Mouse (Mus musculus): ENCODE results near the gene Hltf. TPM values are rescaled to one million over a fixed set of nuclear protein-coding genes. Genes with fewer than 3 reads are reported as not detected.
"Not testable (repeated sequence)": the region's sequence is repeated elsewhere in the genome, so short reads cannot be mapped to it uniquely, and the experiment has no call there.

Hltf gene
- total RNA-seq (2021), result 10 to 100 TPM; 13.4 to 15.1 TPM

DNA sequence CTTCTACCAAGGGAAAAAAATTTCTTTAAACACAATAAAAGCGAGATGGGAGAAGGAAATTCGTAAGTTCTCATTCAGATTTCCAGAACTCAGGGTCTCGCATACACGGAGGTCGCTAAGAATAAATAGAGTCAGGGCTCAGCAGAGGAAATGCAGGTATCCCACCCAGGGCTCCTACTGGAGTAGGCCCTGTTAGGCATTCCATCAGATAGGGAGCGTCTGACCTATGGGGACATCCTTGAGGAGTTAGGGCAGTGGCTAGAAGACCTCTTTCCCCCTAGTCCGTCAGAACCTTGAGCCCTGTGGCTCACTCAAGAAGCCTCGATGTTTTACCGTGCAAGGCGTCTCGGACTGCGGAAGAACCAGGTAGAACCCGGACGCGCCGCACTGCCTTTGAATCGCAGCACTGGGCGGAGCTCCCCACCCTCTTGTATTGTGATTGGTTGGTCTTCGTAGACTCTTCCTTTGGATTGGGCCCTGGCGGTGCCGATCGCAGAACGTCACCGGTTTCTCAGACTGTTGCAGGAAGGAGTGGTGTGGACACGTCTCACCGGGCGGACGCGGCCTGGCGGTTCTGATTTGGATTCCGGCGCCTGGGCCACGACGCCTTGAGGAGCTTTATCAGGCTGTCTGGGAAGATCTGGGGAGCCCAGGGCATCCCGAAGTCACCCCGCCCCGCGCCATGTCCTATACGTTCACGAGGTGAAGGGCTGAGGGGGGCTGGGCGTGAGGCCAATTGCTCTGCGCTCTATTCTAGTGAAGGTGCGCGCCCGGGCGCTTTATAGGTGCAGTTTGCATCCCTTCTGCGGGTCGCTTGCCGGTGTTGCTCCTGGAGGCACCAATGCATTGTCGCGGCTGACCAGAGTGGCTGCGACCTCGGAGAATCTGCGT is at the start of gene Hltf:
Gene Hltf, plus strand, starts transcription at position 506 of the 891 bp plus-strand sequence.
- peak; percentile 95 for DNase-seq

DNA sequence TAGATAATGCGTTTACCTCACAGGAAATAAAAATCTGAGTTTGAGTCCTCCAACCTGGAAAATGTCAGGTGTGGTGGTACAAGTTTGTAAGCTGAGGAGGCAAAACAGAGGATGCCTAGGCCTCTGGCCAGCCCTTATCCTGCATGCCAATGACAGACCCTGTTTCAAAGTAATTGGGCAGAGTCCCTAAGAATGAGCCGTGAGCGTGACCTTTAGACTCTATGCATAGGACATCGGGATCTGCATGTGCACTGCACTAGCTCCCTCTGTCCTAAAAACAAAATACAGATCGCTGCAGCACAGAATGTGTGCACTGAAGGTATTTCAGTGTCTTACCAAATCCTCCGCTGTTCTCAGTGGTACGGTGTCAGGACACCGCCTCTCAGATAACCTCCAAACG is 47.1 kb upstream of the Hltf start:
- DNase-seq, result no peak

DNA sequence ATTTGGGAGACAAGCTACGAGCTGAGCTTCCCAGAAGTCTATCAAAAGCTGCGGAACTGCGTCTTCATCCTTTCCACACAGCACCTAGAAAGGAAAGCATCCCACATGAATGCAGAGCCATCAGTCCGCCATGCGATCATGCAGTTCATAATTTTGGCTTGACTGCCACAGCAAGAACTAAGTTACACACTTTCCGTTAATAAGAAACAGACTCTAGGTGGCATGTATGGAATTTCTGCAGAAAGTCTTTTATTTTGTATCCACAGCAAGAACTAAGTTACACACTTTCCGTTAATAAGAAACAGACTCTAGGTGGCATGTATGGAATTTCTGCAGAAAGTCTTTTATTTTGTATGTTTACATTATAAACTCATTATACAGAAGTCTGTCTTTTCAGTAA is 46.7 kb upstream of the Hltf start:
- not testable (repeated sequence) for DNase-seq

DNA sequence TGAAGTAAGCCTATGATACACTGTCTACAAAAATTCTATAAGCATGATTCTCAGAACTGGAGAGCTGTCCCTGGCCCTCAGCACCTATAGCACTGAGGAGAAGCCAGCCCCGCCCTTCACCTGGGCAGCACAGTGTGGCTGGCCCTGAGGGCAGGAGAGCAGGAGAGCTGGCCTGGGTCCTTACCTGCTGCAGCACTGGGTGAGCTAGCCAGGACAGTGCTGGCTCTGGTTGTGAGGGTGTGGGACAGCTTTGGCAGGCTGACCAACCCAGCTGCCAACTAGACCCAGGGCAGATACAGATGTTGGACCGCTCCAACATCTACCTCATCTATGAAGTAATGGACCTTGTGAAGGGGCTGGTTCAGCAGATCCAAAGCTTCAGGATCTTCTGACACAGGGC is 43.2 kb upstream of the Hltf start:
- no peak for DNase-seq

DNA sequence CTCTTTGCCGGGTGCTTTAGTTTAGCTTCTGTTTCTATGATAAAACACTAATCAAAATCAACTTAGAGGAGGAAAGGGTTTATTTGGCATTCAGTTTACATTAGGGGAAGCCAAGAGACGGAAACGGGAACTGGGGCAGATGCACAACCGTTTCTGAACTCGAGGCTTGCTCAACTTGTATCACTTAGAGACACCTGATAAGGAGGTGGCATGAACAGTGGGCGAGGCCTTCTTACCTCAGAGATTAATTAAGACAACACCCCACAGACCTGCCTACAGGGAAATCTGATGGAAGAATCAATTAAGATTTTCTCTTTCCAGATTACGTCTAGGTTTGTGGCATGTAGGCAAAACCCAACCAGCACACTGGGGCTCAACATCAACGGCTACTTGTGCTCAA is 39.5 kb upstream of the Hltf start:
- DNase-seq, result no peak

DNA sequence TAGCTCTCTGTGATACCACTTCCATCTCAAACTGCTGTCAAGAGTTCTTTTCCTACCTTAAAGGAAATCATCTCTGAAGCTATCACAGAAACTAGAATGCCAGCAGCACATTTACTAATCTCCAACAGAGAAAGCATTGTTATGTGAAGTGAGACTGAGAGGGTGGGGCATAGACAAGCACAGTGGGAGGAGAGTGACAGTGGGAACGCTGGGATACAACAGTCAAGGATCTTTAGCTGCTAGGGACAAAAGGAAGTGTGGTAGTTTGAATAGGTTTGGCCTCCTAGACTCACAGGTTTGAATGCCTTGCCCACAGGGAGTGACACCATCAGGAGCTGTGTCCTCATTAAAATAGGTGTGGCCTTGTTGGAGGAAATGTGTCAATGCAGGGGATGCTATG is 33.8 kb upstream of the Hltf start:
- DNase-seq, result no peak

DNA sequence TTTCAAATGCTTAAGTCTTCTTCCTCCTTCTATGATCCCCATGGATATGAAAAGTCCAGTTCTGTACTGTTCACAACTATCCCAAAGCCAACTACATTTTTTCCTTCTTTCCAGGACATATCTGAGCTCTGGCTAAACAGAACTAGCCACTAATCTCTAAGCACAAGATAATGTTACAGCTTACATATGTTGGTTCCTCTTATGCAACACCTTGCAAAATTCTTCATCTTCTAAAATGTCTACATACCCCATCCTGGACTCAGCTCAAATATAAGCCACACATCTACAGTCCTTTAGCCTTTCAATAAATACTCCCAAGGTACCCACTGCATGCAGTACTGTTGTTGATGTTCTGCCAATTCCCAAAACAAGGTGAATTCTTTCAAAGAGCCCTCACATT is 31.1 kb upstream of the Hltf start:
- DNase-seq, result no peak

DNA sequence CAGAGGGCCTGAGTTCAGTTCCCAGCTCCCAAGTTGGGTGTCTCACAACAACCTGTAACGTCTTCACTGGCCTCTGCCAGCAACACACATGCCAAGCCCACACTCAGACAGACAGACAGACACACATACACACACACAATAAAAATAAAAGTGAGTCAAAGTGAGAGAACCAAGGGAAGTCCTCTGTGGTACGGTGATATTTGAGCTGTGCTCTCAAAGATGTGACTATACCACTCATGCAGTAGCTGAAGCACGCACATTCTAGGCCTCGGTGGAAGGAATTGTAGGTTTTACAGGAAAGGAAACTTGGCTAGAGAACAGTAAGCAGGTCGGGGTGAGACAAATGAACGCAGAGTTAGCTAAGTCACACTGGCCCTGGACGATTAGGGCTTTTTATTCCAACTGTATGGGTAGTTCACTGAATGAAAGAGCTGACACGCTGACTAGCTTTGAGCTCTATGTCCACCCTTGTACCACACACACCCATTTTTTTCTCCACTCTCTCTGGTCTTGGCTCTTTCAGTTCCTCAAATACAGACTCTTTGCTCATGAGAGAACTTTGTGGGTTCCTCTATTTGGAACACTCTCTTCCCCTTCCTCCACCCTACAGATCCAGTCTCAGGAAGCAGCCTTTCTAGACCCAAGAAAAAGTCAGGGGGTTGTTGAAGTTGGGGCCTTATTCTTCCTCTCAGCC is 30.5 kb upstream of the Hltf start:
- no peak for DNase-seq

DNA sequence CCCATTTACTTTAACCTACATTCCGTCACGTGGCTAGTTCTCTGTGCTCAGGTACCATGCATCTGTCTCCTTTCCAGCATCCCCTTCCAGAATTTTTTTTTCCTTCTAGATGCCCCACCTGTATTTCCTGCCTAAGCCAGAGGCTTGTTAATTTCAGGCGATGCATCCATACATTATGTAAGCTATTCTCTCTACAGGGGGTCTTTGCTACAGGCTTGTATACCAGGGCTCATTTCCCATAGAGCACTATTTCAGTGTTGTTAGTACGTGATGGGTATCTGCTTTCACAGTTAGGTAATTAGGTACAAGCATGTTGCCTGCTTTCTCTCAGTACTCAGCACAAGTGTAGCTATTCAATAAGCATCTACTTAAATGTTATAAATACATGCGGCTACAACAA is 29.8 kb upstream of the Hltf start:
- no peak for DNase-seq

DNA sequence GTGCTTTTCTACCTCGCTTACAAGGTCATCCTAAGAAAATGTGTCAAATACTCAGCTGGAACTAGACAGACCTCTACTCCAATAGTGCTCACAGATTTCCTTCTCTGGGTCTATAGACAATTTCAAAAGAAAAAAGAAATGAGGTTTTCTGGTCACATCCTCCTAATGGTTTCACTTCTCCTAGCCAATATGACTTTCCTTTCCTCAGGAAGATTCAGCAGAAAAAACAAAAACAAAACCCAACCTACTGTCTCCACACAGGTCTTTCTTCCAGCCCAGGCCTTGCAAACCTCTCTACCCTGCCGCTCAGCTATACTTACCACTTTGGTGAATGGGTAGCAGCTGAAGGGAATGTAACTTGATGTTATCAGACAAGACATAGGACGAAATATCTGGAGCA is 29.0 kb upstream of the Hltf start:
- no peak for DNase-seq

DNA sequence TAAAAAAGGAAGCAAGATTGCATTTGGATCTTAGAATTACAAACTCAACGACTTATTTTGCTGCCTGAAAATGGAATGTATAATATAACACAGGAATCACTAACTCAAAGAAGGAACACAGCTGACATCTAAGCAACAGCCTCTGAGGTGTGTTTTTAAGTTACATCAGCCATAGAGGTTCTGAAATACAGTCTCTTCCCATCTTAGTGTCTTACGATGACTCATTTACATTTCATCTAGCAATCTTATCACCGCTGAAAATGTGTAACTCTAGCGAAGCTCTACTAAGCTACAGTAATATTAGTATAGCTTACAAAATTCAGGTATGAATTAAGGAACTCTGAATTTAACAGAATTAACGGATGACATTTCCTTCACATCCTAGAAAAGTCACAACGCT is 26.8 kb upstream of the Hltf start:
- DNase-seq, result no peak

DNA sequence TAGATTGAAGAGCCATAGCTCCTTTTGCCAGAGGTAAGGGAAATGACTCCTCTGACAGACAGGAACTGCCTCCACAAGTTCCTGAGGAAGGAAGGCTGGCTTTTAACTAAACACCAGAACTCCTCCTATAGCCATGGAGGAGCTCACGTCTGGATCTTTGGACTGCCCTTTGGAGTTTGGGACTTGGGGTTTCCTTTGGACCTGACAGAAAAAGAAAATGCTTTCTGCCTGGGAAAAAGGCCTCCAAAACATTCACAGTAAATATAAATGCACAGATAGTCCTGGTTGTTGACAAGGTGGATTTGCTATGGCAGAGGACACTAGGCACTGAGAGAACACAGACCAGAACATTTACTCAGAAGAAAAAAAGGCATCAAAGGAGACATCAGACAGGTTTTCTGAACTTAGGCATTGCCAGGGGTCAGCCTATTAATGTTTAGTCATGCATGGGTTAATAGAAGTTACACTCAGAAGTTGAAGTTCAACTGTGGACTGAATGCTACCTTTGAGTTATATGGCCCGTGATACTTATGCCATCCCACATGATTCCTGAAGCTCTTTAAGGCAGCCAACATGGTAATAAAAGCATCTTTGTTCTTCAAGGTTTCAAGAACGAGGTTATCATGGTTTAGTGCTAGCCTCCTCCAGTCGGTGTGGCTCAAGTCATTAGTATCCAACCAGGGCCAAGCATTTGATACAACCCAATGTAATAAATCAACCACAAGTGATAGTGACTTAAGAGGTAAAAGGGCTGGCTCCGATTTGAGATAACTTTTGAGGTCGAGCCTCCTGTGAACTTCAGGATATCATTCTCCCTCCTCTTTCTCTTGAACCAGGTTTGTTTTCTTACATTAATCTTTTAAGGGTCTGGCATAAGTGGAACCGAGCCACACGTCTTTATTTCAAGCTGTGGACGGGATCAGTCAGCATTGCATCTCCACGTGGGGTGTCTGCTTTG is 23.6 kb upstream of the Hltf start:
- DNase-seq, result no peak

DNA sequence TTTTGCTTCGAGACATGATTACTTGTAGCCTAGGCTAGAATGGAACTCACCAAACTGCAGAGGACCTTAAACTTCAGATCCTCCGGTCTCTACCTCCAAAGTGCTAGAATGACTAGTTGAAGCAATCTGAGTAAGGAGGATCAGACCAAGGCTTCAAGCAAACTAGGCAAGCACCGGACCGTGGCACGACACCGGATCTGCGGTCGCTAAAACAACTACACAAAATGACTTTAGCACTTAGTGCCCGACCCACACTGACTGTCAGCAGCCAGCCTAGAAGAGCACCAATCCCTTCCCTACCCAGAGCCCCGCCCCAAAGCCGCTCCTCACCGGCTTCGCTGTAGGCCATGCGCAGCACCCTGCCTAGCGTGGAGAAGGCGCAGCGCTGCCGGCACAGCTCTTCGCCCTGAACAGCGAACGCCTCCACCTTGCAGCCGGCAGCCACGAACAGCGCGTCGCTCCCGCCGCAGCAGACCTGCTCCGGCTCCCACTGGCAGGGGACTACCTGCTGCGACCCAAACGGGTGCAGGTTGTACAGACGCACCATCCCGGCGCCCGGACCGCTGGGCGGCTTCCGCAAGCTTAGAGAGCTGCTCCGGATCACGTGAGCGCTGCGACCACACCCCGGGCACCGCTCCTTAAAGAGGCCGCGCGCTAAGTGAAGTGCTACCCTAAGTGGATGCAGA is 22.7 kb upstream of the Hltf start, which contains the start of gene Hps3:
Gene Hps3, minus strand, starts transcription at position 597 of the 686 bp plus-strand sequence.
- DNase-seq, result peak; percentile 84

DNA sequence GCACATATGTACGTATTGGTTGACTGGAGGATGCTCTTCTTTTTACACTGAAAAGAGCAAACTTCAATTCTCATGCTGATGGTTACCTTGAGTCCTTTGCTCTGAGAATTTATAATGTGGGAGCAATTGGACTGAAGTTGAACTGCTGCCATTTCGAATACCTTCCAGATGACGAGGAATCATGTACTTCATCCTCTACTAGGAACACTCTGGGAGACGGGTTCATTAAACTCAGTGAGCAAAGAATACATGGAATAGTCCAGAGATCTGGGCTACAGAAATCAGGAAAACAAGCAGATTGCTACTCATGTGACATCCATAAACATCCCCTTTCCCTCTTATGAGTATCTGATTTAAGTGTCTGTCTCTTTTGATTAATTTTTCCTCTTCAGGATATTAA is 21.5 kb upstream of the Hltf start:
- no peak for DNase-seq

DNA sequence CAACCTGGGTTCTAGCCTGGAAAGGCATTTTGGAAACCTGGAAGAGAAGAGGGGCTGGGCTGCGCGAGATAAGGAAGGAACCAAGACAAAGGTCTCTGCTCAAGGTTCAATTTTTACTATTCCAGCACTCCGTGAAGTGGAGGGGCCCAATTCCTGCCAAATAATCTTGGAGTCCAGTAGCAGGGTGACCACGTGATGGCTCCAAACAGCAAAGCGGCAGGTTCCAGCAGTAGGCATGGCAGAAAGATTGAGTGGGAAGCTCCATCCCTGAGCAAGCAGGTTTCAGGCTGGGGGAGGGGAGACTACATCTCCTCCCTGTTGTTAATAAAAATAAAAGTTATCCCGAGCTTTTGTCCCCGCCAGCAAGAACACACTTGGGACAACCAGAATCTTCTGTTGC is 16.1 kb upstream of the Hltf start:
- DNase-seq, result not testable (repeated sequence)

DNA sequence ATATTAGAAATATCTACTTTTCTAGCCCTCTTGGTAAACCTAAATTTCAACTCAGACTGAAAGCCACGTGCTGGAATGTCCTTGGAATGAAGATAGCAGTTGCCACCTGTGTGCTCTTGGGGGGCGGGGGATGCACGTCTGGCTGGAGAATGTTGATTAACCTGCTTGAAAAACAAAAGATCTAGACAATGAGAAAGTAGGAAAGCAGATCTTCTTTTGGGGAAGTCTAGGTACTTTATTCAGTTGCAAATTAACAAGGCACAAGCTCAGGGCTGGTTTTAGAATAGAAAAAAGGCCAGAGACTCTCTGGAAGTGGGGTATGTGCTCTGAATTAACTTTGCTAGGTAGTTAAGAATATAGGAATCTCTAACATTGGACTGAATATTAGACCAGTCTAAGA is 12.9 kb upstream of the Hltf start:
- not testable (repeated sequence) for DNase-seq

DNA sequence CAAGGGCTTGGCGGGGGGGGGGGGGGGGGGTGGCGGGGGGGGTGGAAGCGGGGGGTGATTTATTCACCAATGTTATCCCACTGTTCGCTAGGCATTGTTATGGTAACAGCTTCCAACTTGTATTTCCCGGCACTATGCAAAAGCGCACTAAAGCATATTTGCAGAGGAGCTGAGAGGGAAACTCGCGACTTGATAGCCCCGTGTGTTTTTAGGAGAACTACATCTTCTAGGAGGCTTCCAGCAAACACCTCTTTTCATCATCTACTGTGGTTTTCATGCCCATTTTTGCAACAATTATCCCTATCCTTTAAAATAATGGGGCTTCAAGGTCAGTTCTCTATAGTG is 558 bp downstream of the Hltf start:
- no peak for DNase-seq

DNA sequence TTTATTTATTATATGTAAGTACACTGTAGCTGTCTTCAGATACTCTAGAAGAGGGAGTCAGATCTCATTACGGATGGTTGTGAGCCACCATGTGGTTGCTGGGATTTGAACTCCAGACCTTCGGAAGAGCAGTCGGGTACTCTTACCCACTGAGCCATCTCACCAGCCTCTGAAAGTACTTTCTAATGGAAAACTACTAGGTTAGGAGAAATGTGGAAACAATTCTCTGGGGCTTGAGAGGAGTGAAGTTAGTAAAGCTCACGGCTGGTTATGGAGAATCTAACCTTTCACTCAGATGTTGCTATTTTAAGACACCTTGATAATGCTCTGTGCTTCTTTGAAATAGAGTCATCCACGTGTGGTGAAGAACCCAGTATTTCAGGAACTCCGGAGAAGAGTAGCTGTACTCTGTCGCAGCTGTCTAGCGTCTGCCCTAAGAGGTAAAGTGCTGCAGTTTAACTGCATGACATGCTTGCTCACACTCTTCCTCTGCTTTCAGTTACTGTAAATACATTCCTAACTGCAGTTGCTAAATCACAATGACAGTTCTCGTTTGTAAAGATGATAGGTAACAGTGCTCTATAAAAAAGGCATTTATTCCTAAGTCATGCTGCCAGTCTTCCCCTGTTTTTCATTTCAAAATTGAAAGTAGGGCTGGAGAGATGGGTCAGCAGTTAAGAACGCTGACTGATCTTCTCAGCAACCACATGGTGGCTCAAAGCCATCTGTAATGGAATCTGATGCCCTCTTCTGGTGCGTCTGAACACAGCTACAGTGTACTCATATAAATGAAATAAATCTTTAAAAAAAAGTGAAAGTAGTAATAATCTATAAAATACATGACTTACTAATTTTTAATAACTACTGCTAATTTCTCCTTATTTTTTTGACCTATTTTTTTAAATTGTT is 18.8 kb downstream of the Hltf start:
- no peak for DNase-seq

DNA sequence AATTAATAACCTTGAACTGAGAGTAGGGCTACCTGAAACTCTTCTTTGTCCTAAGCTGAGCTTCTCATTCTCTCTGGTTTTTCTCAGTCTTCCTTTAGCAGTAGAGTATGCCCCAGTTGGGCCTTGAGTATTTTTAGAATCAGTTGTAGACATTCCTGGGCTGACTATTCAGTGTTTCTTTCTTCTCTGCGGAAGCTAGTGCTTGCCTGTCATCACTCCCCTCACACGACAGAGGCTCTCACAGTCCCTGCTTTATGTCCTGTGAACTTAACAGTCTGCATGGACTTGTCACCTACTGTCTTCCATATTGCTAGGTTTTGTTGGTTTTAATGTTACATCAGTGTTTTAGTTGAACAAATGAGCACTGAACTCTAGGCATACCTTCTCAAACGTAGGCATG is 24.6 kb downstream of the Hltf start:
- DNase-seq, result peak; percentile 77

DNA sequence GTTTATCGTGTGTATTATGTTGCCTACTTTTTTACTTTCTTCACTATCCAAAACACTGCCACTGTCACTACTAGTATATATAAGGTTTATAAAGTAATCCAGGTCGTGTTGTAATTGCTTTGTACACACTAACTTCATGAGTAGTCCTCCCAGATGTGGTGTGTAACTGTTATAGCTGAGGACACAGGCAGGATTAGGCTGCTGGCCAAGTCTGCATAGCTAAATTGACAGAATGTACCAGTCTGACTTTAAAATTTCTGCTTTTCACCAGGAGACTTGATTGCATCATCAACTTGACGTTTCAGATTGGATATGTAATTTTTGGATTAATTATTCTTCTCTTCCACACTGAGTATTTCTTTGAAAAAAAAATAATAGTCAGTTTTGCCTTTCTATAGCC is 46.2 kb downstream of the Hltf start:
- DNase-seq, result no peak

DNA sequence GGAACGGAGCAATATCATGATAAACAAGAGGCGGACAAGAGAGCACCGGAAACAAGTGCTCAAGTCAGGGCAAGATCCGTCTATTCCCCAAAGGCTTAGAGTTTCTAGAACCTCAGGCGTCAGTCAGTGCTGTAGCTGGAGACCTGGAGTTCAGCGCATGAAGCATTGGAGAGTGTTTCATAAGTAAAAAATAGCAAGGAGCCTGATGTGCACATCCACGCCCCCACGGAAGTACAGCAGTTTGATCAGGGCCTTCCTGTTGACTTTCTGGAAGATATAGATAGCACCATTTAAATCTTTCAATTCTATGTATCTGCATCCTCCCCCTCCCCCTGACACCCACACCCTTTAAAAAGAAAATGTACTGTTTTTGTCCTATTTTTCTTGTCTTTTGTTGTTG is 46.7 kb downstream of the Hltf start:
- DNase-seq, result no peak

Measured in heart, postnatal 4 days (tissue).